Mouse (Mus musculus): Measurements from ENCODE around the gene C2cd2.

The C2cd2 gene

GRCm38 (mm10) chr16:97814060-97814459 is 148.3 kb downstream of the C2cd2 start:
- in situ Hi-C loops (cut with MboI) = no loop called here

GRCm38 (mm10) chr16:97808881-97809280 is 153.5 kb downstream of the C2cd2 start:
- in situ Hi-C loops (cut with MboI) = no loop called here

- in situ Hi-C loops (cut with MboI) = no loop called here
These were observed 156.8 kb downstream of the C2cd2 start for GRCm38 (mm10) chr16:97805646-97806045.

All from mature B cell (primary cell).